Mouse (Mus musculus) 3134 (cell line): ENCODE data around the gene Rmnd5b.
"Not testable (repeated sequence)": the region's sequence is repeated elsewhere in the genome, so short reads cannot be mapped to it uniquely, and the experiment has no call there.

Experiments
- DNase-seq: peaks from one replicate; pipeline ENCODE4 v3.0.0-alpha.2; 2011; ENCODE audit warnings: low spot score; ENCODE audit not compliant: insufficient read length; ENCODE audit errors: extremely low read depth

The Rmnd5b gene

GRCm38 (mm10) chr11:51649889-51650199 is 14.1 kb upstream of the Rmnd5b start:
- peak; percentile 47 for DNase-seq

- DNase-seq: no peak
Measured at GRCm38 (mm10) chr11:51649111-51649888, 13.6 kb upstream of the Rmnd5b start.

- DNase-seq: no peak
Measured at GRCm38 (mm10) chr11:51648566-51648965, 12.9 kb upstream of the Rmnd5b start.

- DNase-seq: no peak
Measured at GRCm38 (mm10) chr11:51646751-51647667, 11.3 kb upstream of the Rmnd5b start.

GRCm38 (mm10) chr11:51646245-51646644 is 10.5 kb upstream of the Rmnd5b start:
- no peak for DNase-seq

GRCm38 (mm10) chr11:51645293-51645692 is 9.6 kb upstream of the Rmnd5b start:
- no peak for DNase-seq

GRCm38 (mm10) chr11:51644217-51644616 is 8.5 kb upstream of the Rmnd5b start:
- no peak for DNase-seq

GRCm38 (mm10) chr11:51643761-51644160 is 8.1 kb upstream of the Rmnd5b start:
- DNase-seq: no peak

GRCm38 (mm10) chr11:51643202-51643601 is 7.5 kb upstream of the Rmnd5b start:
- no peak for DNase-seq

- DNase-seq: no peak
Measured at GRCm38 (mm10) chr11:51640748-51641147, 5.1 kb upstream of the Rmnd5b start.

- DNase-seq: no peak
Measured at GRCm38 (mm10) chr11:51638497-51638896, 2.8 kb upstream of the Rmnd5b start.

- DNase-seq: no peak
Measured at GRCm38 (mm10) chr11:51637971-51638414, 2.3 kb upstream of the Rmnd5b start.

GRCm38 (mm10) chr11:51636323-51636684 is 608 bp upstream of the Rmnd5b start:
- DNase-seq: peak; percentile 55

- DNase-seq: no peak
Measured at GRCm38 (mm10) chr11:51635127-51635524, 570 bp downstream of the Rmnd5b start.

- DNase-seq: no peak
Measured at GRCm38 (mm10) chr11:51633721-51634120, 2.0 kb downstream of the Rmnd5b start.

- not testable (repeated sequence) for DNase-seq
Measured at GRCm38 (mm10) chr11:51633200-51633599, 2.5 kb downstream of the Rmnd5b start.

GRCm38 (mm10) chr11:51632130-51632753 is 3.5 kb downstream of the Rmnd5b start:
- DNase-seq: no peak

- DNase-seq: no peak
Measured at GRCm38 (mm10) chr11:51629651-51630314, 5.9 kb downstream of the Rmnd5b start.

GRCm38 (mm10) chr11:51627907-51628306 is 7.8 kb downstream of the Rmnd5b start:
- no peak for DNase-seq

GRCm38 (mm10) chr11:51627425-51627824 is 8.3 kb downstream of the Rmnd5b start:
- DNase-seq: no peak
